Mouse (Mus musculus) adrenal gland, postnatal 14 days (tissue): ENCODE measurements around the gene Nmrk1. TPM values are rescaled to one million over a fixed set of nuclear protein-coding genes. Genes with fewer than 3 reads are reported as not detected.

Source experiments
- DNase-seq: peaks from one replicate; pipeline ENCODE4 v3.0.0; 2021; ENCODE audit warnings: mixed read lengths
- total RNA-seq: library from RNA; stranded (reverse); gene quantifications from 2 replicates; pipeline ENCODE4 v1.2.3, GENCODE M21; 2021

The Nmrk1 gene
- total RNA-seq, 1 experiment from 2014 or later: 13.6 TPM

- peak; percentile 69 for DNase-seq
Measured at GRCm38 (mm10) chr19:18652592-18652991, 20.8 kb downstream of the Nmrk1 start.

- DNase-seq: no peak
Measured at GRCm38 (mm10) chr19:18653058-18653457, 21.3 kb downstream of the Nmrk1 start.

- no peak for DNase-seq
Measured at GRCm38 (mm10) chr19:18654330-18654729, 22.6 kb downstream of the Nmrk1 start.

- no peak for DNase-seq
Measured at GRCm38 (mm10) chr19:18654984-18655383, 23.2 kb downstream of the Nmrk1 start.

DNA sequence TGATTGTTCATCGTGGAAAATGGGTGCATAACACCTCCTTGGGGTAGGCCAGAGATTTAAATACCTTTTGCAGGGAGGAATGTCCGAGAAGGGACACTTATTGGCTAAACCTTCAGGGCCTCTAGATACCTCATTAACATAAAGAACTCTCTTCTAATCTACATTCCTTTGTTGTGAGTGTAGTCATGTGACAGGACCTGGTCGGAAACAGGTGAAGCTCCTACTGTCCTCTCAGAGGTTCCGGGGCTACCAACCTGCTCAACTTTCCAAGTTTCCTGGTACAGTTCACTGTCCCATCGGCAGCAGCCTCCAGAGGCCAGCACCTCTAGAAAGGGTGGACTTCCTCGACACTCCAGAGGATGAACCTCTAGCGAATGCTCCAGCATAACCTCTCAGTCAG, 24.2 kb downstream of the Nmrk1 start:
- DNase-seq: no peak

DNA sequence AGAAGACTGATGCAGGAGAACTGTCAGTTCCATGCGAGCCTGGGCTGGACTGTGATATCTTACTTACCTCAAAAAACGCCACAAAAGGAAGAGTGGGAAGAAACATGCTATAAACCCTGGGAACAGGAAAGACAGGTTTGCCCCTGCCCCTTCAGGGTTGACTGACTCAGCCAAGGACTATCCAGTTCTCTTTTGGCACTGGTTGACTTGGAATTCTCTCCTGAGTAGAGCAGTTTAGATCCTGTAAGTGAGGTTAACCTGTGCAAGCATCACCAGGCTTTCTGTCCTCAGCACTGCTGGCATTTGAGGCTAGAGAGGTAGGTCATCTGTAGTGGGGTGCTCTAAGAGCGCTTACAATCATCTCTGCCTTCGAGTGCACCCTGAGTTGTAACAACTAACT, 26.7 kb downstream of the Nmrk1 start:
- no peak for DNase-seq

GRCm38 (mm10) chr19:18659349-18659748, 27.6 kb downstream of the Nmrk1 start:
- DNase-seq: no peak

DNA sequence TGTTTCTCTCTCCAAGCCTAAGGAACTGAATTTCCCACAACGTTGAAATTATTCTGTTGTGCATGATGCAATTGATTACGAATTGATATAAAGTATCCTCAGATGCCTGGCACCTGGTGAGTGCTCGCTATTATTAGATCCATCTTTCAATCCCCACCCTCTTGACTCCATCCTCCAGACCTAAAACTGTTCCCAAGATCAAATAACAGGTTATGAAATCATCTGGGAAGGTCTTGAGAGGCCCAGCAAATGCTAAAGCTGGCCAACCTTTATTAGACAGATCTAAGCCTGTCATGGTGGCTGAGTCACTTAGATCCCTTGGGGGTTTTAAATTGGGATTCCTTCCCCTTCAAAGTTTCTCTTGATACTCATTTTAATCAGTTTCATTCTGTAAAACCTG, 28.7 kb downstream of the Nmrk1 start:
- no peak for DNase-seq

GRCm38 (mm10) chr19:18661683-18662082, 29.9 kb downstream of the Nmrk1 start:
- peak; percentile 10 for DNase-seq

DNA sequence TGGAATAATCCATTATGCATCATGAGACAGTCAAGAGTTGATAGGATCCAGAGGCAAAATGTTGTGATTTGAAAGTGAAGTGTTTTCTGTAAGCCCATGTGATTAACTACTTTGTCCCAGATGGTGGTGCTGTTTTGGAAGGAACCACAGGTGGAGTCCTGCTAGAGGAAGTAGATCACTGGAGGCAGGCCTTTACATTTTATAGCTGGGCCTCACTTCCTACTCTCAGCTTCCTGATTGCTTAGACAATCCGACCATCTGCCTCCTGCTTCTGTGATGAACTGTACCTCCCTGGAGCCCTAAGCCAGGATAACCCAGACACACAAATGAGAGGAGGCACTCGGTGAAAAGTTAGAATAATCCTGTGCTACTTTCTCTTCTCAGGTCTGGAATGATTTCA, 32.2 kb downstream of the Nmrk1 start:
- DNase-seq: no peak

GRCm38 (mm10) chr19:18666966-18667365, 35.2 kb downstream of the Nmrk1 start:
- no peak for DNase-seq

- no peak for DNase-seq
Measured at GRCm38 (mm10) chr19:18669551-18669950, 37.8 kb downstream of the Nmrk1 start.

GRCm38 (mm10) chr19:18670608-18671007, 38.9 kb downstream of the Nmrk1 start, which contains the start of gene Carnmt1:
Gene Carnmt1, plus strand, starts transcription at chr19:18670764.
- peak; percentile 99 for DNase-seq

- DNase-seq: peak; percentile 72
Measured at GRCm38 (mm10) chr19:18671056-18671741, 39.4 kb downstream of the Nmrk1 start.

DNA sequence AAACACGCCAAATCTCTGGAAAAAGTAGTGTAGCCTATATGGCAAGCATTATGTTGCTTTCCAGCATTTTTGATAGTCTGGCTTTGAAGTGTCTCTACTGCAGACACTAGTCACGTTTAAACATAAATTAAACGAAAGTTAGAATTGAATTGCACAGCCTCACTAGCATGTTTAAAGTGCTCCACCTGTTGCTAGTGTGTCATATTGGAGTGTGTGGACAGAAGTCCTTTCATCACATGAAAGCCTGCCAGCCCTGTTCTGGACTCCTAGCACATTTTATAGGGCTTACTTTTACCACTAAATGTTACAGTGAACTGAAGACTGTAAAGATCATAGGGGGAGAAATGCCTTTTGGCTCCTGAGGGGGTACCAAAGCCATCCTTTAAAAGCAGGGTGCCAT, 40.7 kb downstream of the Nmrk1 start:
- DNase-seq: no peak

DNA sequence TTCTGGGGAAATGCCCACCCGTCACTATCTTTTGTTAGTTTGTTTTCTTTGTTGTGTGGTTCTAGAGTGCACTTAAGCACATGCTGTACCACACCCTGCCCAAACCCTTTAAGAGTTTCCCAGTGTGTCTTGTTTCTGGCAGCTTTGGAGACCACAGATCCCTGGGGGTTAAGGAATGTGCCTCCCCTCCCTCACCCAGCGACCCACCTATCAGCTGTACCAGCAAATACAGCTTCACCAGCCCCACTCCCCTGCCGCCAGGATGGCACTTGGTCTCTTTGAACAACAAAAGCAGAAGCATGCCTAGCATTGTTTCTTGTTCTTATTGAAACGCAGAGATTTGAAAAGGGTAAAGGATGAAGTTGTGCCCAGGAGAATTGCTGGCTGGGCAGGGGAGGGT, 41.4 kb downstream of the Nmrk1 start:
- no peak for DNase-seq

DNA sequence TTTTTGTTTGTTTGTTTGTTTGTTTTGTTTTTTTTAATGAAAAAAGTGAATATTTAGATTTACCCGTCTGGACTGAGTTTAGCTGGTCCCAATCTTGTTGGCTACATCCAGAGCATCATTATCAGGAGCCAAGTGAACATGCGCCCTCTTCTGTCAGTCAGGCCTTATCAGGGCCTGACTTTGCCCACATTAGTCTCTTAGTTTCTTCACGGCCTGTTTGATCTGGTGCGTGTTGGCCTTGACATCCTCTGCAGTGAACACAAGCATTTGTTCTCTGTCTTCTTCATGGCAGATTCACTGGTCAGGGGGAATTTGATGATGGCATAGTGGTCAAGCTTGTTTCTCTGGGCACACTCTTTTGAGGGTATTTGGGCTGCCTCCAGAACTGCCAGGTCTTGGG, 50.4 kb downstream of the Nmrk1 start:
- peak; percentile 55 for DNase-seq

- DNase-seq: peak; percentile 51
Measured at GRCm38 (mm10) chr19:18687556-18687955, 55.8 kb downstream of the Nmrk1 start.

DNA sequence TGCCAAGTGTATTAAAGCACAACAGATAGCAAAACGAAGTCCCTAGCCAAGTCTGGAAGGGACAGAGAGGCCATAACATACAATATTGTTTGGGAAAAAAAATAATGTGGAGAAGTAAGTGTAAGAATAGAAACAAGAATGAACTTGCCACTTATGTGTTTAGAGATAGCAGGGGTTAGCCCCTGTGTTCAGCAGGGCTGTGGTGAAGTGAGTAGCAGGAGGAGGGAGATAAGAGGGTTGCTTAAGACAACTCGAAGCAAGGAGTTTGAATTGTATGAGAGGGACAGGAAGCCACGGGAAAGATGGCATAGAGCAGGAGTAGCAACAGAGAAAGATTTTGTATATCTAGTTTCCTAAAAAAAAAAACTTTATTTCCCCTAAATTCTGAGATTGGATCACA, 60.4 kb downstream of the Nmrk1 start:
- DNase-seq: no peak

DNA sequence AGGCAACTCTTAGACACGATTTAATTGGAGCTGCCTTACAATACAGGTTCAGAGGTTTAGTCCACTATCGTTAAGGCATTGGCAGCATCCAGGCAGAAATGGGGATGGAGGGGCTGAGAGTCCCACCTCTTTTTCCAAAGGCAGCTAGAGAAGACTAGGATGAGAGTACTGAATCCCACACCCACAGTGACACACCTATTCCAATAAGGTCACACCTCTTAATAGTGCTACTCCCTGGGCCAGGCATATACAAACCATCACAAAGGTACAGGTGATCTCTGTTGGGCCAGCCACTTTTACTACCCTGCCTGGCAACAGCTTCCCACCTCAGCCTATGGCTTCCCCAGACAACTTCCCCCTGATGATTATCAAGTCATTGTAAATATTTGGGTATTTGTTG, 61.0 kb downstream of the Nmrk1 start:
- DNase-seq: no peak

DNA sequence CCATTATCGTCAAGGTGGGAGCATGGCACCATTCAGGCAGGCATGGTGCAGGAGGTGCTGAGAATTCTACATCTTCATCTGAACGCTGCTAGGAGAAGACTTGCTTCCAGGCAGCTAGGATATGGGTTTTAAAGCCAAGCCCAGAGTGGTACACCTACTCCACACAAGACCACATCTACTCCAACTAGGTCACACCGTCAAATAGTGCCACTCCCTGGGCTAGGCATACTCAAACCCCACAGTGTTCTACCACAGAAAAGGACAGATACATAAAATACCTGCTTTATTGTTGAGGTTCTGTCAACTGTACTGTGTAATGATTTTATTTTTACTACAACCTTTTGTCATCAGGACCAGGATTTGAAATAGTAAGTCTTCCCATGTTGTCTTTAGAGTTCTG, 63.4 kb downstream of the Nmrk1 start:
- DNase-seq: no peak

- no peak for DNase-seq
Measured at GRCm38 (mm10) chr19:18695552-18695951, 63.8 kb downstream of the Nmrk1 start.
